Mouse (Mus musculus): Measurements from ENCODE around the gene Gm20604. TPM values are rescaled to one million over a fixed set of nuclear protein-coding genes. Genes with fewer than 3 reads are reported as not detected.
A peak's percentile ranks its signal among the peaks of the same experiment; 100 is the strongest.

Gene Gm20604
- total RNA-seq, 4 experiments from 2014 or later, result 2.7 to 2.9 (median 2.9) TPM

- DNase-seq (ENCODE audit: low spot score in 2 of 2), result no peak
These were observed 15.4 kb downstream of the Gm20604 start for GRCm38 (mm10) chr12:102743036-102743588.

DNA sequence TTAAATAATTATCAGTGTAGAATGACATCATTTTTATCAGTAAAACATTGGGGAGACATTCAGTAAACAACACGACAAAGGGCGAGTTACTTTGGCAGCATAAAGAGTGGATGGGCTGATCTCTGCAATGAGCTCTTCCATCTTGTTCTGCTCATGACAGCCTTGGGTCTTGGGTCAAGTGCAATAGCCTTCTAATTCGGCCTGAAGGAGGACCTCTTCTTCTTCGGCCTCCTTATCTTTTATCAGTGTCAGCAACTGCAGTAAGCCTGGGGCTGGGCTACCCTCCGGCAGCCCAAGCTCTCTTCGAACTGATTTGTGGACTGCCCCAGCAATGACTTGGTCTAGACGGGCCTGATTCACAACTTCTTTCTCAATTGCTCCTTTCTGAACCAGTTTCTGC is 16.4 kb downstream of the Gm20604 start:
- no peak for DNase-seq (ENCODE audit: low spot score in 2 of 2)

DNA sequence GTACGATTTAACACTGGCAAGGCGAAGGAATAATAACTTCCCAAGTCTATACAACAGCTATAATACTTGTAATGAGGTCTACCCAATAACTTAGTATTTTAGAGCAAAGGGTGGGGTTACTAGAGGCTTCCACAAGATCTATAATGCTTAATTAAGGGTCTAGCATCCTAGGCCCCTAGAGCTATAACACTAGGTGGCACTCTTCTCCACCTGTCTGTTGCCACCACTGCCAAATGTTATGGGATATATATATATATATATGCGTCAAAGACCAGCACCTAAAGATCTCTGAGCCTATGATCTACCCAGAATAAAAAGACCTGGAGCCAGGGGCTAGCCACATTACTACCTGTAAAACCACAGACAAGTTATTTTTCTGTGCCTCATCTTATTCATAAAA is 18.2 kb downstream of the Gm20604 start:
- no peak for DNase-seq (ENCODE audit: low spot score in 2 of 2)

DNA sequence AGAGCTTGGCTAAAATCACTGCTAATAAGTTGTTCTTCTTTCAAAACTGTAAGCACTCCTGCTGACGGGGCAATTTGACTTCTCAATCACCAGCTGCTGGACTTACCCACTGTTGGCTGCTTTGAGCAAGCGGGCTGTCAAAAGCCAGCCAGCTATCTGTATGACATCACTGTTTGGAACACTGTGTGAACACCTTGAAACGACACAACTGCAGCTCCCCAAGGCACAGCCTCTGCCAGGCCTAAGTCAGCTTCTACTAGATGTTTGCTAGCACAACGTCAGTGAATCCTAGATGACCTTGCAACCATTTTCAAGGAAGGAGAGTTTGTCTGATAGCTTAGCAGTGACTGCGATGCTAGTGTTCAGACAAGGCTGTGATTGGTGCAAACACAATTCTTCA is 19.4 kb downstream of the Gm20604 start:
- no peak for DNase-seq (ENCODE audit: low spot score in 2 of 2)

- DNase-seq (ENCODE audit: low spot score in 2 of 2), result peak in 1 of 2 experiments; percentile 31
These were observed 25.1 kb downstream of the Gm20604 start for GRCm38 (mm10) chr12:102733381-102733780.

- DNase-seq (ENCODE audit: low spot score in 2 of 2), result no peak
These were observed 27.5 kb downstream of the Gm20604 start for GRCm38 (mm10) chr12:102730798-102731619.

DNA sequence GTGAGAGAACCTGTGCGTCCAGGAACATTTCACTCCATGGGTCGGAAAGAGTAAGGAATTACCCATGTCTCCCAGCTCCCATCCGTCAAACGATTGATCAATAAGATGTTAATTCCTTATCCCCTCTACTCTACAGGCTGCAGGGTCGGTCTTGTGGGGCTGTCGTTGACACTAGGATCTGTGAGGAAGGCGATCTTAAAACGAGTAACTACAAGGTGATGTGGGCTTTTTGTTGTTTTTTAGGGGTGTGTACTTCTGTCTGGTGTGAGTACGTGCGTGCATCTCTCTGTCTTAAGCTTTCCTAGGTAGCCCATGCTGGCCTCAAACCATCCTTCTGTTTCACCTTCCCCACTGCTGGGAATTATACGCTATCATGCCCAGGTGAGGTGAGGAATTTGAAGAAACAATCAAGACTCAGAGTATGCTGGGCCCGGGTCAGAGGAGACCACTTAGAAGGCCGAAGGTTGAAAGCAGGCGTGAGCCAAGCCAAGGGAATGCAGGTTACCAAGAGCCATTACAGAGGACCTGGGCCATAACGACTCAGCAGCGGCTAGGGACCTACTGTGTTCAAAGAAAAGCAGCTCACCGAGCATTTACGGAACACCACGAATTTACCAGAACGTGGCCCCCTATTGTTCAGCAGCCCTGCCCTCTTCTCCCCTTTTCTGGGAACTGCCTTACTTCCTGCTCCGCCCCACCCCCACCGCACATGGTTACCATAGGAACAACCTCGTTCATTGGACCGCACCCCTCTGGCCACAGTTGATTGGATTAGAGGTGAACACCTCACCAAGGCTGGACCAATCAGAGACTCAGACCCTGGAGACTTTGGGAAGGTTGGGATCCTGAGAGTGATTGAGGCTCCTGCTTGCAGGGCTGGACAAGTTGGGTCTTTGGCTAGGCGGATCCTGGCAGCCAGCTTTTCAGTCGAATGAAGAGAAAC is 28.3 kb downstream of the Gm20604 start:
- DNase-seq (ENCODE audit: low spot score in 2 of 2), result no peak

DNA sequence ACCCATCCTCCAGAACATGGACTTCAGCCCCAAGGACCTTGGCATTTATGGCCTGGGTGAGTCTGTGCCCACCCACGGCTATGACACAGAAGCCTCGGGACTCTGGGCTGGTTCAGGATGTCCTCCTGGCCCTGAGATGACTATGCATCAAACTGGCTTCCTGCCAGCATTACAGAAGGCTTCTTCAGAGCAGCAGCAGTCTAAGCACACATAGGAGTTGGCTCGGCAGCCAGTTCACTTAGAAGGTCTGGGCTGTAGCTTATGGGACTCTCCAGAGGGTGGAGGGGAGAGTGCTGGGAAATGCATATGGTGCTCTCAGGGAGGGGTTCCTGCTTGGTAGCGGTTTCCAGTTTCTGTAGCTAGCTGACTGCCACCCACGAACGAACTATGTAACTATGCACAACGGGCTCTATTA is 32.7 kb downstream of the Gm20604 start:
- no peak for DNase-seq (ENCODE audit: low spot score in 2 of 2)

GRCm38 (mm10) chr12:102725146-102725545 is 33.3 kb downstream of the Gm20604 start:
- DNase-seq (ENCODE audit: low spot score in 2 of 2), result no peak

DNA sequence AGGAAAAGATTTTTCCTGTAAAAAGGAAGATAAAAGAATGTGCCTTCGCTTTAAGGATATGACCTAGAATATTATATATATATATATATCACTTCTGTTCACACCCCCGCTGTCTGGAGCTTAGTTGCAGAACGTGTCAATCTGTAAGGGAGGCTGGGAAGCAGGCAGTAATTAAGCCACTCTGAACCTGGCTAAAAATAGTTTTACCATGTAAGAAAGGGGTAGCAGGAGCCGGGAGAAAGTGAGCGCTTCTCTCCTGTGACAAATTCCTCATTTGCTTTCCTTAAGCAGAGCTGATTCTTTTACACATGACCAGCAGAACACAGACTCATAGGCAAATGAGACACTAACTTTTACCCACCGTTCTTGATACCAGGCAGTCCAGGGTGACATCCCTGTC is 34.6 kb downstream of the Gm20604 start:
- no peak for DNase-seq (ENCODE audit: low spot score in 2 of 2)

- no peak for DNase-seq (ENCODE audit: low spot score in 2 of 2)
These were observed 35.5 kb downstream of the Gm20604 start for GRCm38 (mm10) chr12:102722966-102723365.

- no peak for DNase-seq (ENCODE audit: low spot score in 2 of 2)
These were observed 36.0 kb downstream of the Gm20604 start for GRCm38 (mm10) chr12:102722451-102722850.

DNA sequence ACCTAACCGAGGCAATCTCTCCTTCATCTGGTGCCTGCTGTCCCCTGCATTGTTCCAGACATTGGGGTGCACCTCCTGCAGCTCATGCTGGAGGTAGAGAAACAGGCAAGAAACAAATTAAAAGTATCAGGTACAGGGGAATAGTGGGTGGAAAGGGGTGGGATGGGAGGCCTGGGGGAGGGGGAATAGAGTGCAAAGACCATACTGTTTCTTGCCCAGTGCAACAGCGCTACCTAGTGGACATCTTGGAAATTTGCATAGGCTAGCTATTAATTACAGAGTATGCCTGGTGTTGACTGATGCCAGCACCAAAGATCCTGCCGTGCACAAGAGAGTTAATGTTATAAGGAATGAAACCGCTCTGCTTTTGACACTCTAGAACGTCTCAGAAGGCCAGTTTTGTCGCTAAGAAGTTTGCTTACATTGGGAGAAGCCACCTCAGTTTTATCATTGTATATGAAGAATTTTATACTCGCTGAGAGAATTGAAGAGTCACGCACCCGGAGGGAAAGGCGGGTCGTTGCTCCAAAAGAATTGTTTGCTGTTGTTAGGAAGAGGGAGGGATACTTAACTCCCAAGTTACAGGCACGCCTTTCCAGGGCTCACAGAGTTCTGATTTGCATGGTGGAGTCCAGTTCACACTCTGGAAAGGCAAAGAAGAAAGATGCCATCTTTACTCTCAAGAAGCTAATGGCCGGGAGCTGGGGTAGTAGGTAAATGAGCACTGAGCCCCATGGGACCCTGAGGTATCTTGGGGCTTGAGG is 38.7 kb downstream of the Gm20604 start:
- DNase-seq (ENCODE audit: low spot score in 2 of 2), result no peak

GRCm38 (mm10) chr12:102714654-102715395 is 43.6 kb downstream of the Gm20604 start:
- DNase-seq (ENCODE audit: low spot score in 2 of 2), result no peak

GRCm38 (mm10) chr12:102714116-102714515 is 44.4 kb downstream of the Gm20604 start:
- no peak for DNase-seq (ENCODE audit: low spot score in 2 of 2)

GRCm38 (mm10) chr12:102713153-102713865 is 45.2 kb downstream of the Gm20604 start:
- no peak for DNase-seq (ENCODE audit: low spot score in 2 of 2)

- no peak for DNase-seq (ENCODE audit: low spot score in 2 of 2)
These were observed 47.6 kb downstream of the Gm20604 start for GRCm38 (mm10) chr12:102710851-102711375.

DNA sequence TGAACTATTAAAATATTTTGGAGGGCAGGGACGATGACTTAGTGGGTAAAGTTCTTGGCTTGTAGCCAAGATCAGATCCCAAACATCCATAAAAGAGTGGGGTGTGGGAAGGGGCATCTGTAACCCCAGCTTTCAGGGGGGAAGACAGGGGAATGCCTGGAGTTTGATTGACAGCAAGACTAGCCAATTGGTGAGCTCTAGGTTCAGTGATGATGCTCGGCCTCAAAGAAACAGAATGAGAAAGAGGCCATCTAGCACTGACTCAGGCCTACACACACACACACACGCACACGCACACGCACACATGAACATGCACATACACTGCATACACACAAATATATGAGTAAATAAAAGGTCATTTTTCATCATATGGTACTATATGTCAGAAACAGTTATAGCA is 48.6 kb downstream of the Gm20604 start:
- no peak for DNase-seq (ENCODE audit: low spot score in 2 of 2)

DNA sequence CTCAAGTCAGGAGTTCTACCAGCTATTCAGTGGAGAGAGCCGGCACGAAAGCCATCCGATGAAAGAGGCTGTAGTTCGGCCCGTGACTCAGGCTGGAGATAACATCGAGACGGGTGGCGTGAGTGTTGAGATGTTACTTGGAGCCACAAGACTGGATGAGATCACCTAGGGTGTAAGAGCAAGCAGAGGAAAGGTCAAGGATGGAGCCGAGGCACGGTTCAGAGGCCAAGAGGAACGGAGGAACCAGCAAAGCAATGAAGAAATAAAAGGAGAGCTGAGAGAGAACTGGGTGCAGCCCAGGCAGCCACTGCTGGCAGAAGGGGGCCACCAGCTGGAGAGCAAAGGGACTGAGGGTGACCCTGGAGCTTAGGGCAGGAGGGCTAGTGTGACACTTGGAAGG is 50.3 kb downstream of the Gm20604 start:
- peak; percentile 37 to 38 for DNase-seq (ENCODE audit: low spot score in 2 of 2)

Measured in gastrocnemius, adult 8-10 months (tissue).